Mouse (Mus musculus) gastrocnemius, postnatal 14 days (tissue): ENCODE data around the gene Fam172a. TPM values are rescaled to one million over a fixed set of nuclear protein-coding genes. Genes with fewer than 3 reads are reported as not detected.

Experiments
- DNase-seq: peaks from one replicate; pipeline ENCODE4 v3.0.0; 2021; ENCODE audit warnings: mixed read lengths
- intact Hi-C: fragments of 180-260 bp; cut with DNase I; formaldehyde crosslinking; loops from one replicate; pipeline ENCODE4 v1.15.1; 2025; ENCODE audit warnings: low total_unique reads
- total RNA-seq, 2 experiments: library from RNA; stranded (reverse); gene quantifications; 2 replicates each; pipeline ENCODE4 v1.2.3; 2021

Gene Fam172a
- total RNA-seq, 2 experiments from 2014 or later: 9.5 to 10.3 TPM

DNA sequence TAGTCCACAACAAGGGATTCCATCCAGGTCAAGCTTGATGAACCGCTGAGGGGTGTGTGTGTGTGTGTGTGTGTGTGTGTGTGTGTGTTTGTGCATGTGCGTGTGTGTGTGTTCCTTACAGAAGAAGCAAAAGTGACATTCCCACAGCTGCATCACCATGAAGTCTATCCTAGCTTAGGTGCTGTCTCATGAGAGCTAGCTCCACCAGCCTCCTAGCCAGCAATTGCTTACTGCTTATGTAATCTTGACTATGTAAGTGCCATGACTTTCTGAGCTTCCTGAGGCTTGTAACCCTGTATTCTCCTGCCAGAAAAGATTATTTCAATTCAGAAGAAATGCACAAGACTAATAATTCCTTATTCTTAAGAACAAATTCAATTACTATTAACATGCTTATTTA lies 221.0 kb downstream of the Fam172a start:
- DNase-seq: no peak
- intact Hi-C loops: no loop called here

DNA sequence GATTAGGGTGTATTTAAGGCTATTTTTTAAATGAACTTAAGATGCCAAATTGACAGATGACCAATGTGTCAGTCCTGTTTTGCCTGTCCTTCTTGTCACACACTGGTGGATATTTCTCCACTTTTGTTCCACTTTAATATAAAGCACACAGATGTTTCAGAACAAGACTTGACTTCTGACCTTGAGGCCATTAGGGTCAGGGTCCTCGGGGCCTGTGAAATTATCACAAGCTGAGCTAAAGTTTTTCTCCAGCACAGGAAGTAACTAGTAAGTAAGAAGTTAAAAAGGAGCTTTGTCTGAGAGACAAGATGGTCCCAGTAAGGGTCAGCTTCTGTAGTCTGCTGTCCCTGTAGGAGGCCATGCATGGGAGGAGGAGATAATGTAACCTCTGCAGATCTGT lies 255.8 kb downstream of the Fam172a start:
- DNase-seq: no peak
- intact Hi-C loops: no loop called here

DNA sequence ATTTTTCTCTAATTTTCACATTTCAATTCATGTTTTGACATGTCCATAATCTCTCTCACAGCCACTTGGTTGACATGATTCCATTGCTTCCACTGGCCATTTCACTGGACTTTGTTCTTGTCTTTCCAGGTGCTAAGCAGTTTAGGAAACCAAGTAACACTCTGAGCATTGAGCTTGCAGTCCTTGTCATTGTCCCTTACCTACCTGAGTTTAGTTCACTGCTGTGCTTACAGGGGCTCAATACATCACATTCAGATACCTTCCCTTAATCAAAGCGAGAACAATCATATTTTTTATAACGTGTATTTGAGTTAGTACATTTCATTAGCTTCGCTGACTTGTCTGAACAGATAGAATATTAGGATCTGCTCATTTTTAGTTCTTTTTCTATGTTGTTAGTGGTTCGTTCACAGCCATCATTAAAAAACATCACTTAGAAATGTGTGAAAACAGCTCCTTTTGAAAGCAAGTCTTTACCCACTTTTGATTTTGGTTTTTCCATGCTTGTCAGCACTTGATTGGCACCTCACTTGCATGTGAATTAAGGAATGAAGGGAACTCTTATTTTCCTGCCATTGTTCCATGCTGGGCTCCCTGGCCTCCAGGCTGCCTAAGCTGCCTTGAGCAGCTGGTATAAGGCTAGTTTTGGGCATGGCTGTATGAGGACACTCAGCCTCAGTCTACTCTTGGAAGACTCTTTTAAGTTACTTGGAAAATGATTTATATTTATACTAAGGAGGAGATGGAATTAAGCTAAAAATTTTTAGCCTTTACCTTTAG lies 257.9 kb downstream of the Fam172a start:
- intact Hi-C loops: no loop called here
- DNase-seq: no peak

DNA sequence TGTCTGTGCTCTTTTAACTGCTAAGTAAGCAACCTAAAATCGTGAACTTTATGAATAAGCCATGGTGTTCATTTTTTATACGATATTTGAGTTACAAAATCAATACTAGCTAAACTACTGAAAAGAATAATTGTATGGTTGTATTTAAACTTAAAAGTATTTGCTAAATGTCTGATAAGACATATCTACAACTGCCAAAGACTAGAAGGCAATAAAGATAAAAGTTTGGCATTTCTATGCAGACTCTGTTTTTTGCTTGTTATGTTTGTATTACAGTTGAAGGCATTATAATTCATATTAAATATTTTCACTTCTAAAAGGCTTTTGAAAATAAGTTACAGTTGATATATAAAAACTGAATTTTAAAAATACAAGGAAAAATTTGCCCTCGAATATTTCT lies 274.4 kb downstream of the Fam172a start:
- intact Hi-C loops: no loop called here
- DNase-seq: no peak

DNA sequence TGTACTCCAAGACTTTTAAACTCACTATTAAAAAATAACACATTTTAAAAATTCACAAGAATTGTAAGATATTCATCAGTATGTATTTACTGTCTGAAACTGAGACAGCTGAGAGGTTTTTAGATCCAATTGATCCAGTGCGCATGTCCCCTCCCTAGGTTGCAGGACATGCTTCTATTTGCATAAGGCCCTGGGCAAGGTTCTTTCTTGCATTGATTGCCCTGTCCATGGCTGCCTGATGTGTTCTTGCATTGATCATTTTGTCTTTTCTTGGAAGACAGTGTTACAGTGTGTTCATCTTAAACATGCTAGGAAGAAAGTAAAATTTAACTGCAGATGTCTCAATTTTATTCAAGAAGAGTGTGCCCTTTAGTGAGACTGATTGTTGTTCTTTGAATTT lies 275.3 kb downstream of the Fam172a start:
- no peak for DNase-seq

DNA sequence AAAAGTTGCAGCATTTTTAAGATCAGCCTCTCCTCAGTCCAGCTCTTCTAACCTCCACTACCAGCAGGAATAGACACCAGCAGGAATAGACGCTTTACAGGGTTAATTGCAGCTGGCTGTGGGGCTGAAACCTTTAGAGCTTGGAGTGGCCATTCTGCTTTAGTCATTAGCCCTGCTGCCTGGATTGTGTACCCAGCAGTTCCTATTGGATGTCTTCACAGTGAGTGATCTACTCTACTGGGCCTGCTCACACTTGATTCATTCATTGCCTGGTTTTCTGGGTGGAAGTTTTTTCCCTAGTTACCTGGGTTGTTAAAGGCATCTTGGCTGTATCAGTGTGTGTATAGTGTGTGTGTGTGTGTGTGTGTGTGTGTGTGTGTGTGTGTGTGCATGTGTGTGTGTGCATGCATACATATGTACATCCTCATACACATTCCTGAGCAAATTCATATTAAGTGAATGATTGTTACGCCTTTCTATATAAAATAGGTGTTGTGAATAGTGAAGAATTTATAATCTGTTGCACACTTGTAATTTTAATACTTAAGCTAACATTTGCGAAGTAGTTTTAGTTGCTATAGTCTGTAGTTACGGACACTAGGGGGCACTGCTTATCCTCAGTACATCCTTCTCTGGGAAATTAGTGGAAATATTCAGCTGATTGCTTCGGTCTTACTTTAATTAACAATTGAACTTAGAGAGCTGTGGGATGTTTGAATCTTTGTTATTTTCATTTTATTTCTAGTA lies 280.4 kb downstream of the Fam172a start:
- intact Hi-C loops: loop anchor here (5.0 kb wide), 1 partner anchor 205 kb away; no protein-coding TSS in a partner anchor
- no peak for DNase-seq

More for the DNA sequence above, 275.3 kb downstream of the Fam172a start:
- intact Hi-C loops: no loop called here

DNA sequence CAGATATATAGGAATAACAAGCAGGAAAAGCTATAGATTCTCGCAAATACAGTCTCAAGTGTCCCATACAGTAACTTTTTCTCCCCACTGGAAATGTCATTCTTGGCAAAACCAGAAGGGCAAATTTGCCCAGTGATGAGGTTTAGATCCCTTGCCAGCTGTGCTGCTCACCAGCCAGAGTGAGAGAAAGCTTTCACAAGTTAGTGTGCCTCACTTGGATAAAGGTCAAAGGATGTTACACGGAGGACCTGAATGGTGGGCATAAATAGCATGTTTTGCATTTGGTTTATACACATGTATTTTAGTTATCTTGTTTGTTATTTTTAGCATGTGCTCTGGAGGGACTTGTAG lies 281.0 kb downstream of the Fam172a start:
- DNase-seq: no peak
- intact Hi-C loops: loop anchor here (5.0 kb wide), 1 partner anchor 204 kb away; no protein-coding TSS in a partner anchor

DNA sequence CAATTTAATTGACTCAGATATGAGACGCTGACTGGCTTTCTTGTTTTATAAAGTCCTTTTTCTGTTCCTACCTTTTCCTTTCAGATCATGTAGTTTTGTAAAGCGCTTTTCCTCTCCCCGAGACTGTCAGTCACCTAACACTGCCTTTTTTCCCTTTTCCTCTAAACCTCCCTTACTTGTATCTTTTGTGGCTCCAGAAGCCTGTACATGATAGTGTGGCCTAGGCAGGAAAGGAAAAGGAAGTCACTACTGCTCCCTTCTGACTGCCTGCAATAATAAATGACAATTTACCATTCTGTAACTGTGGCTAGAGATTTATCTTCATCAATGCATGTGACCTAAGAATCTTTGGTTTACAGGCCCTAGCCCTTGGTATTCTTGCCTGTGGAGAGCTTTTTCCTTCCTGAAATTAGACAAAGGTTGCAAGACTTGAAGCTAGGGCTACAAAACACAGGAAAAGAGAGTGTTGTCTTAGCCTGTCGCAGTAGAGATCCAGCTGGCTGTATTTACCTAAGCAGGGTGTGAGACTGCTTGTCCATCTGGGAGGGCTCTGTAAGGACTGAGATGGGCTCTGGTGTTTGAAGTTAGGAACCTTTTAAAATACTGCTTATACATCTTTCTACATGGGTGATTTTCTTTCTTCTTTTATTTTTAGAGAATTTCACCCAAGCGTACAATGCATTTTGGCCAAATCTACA lies 289.5 kb downstream of the Fam172a start:
- no peak for DNase-seq
- intact Hi-C loops: loop anchor here (5.0 kb wide), 1 partner anchor 186 kb away; no protein-coding TSS in a partner anchor

DNA sequence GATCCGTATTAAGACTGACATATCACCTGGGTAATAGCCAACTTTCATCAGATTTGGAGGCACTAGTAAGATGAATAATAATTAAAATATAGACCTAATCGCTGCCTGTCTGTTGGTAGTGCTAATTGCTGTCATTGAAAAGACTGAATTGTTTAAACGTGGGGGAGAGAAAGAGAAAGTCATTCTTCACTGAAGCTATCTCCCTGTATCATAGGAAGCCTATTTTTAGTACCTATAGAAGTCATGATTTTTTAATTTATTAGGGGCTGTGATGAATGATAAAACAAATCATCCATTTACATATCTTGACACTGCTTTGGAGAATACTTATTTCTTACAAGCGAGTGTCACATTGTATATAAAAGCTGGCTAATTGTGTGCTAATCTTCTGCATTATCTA lies 302.8 kb downstream of the Fam172a start:
- no peak for DNase-seq
- intact Hi-C loops: no loop called here

DNA sequence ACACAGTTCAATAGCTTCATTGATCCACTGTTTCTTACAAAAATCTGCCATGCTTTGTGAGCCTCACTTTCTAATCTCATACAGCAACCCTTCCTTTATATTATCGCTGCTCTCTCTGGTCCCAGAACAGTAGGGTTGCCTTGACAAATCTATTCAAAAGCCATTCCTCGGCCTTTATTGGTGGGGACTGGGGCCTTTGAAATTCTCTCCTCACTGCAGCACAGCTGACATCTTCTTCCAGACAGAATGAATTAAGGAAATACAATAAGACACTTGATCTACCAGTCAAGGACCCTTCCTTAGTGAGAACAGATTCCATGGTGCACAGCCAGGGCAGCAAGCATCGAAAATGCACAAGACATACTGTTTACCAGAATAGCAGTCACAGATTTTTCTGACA lies 303.5 kb downstream of the Fam172a start:
- no peak for DNase-seq
- intact Hi-C loops: no loop called here

DNA sequence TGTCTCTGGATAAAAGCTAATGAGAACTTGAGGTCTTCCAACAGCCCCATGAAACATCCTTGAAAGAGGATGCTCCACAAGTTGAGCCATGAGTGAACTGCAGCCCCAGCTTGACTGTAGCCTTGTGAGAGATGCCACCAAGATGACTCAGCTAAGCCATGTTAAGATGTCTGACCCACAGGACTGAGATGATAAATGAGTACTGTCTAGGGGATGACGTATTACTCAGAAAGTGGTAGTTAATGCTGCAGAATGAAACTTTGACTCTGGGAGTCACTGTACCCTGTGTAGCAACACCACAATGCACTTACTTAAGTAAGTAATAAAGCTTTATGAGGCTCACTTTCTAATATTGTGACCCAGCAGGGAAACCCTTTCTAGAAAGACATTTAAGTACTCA lies 308.3 kb downstream of the Fam172a start:
- intact Hi-C loops: no loop called here
- DNase-seq: no peak

DNA sequence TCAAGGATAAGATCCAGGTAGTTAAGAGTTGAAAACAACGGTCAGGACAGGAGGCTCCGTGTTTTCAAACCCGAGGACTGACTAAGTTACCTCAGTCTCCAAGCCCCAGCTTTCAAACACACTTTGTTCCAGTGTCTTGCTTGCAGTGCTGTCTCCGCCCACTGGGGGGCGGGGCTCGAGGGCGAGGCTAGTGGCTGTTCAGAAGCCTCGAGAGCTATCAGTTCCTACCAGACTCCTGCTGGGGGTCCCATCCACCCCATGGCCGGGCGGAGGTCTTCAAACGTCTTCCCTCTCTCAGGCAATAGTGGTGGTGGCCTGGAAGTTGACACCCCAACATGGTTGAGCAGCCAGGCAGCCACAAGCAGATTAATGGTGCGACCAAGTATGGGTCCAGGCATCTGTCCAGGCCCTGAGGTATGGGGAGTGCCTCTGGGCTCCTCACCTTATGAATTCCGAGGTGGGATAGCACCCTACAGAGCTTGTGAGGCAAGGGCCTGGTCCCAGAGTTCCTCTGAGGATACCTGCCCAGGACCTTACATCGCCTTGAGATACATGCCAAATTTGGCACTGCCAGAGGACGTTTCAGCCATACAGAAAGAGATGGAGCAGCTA lies 323.0 kb downstream of the Fam172a start, which contains the start of gene Pou5f2:
Gene Pou5f2 (plus strand): TSS at position 220 of the 612 bp plus-strand sequence.
- intact Hi-C loops: no loop called here
- DNase-seq: peak; percentile 5

DNA sequence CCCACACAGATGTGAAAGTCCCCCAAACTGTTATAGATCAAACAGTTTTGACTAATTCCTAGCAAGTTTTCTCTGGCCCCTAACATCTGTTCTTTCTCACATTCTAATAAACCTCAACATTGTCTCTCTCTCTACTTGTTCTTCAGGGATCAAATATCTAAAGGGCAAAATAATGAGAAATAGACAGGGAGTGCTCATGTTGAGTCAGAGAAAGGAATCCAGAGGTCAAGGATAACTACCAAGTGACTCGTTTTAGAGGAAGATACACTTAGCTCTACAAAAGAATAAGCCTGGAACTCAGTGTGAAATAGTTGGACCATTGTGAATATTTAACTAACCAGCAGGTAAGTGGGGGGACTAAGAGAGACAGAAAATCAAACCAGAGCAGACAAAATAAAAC lies 331.0 kb downstream of the Fam172a start:
- intact Hi-C loops: no loop called here
- no peak for DNase-seq

DNA sequence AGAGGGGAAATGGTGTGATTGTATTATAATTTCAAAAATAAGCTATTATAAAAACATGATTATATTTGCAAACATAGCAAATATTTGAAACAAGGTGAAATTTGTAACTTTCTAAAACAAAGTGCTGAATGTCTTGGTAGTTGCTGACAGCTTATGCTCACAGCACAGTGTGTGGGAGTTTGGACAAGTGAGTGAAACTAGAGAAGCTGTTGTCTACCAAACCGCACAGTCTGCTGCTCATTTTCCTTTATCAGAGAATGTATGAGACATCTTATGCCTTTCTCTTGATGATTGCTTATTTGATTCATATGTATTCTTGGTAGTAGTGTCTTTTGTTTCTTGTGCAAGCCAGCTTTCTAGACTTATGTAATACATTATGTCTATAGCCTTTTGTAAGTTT lies 335.4 kb downstream of the Fam172a start:
- intact Hi-C loops: no loop called here
- DNase-seq: no peak

DNA sequence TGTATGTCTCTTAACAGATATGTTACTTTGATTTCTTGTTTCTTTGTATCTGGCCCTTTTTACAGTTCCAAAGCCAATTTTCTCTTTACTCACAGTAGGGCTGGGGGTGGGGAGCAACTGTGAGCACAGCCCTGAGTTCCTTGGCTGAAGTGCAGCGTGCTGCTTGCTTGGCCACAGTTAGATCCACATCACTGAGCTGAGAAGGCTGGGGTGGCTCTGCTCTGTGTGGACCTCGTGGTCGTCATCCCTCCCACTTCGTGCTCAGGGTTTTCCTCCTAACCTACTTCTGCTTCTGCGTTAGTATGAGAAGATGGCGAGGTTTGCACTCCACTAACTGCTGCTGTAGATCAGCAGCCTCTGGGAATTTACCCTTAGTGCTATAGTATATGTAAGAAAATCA lies 341.4 kb downstream of the Fam172a start:
- no peak for DNase-seq
- intact Hi-C loops: no loop called here

DNA sequence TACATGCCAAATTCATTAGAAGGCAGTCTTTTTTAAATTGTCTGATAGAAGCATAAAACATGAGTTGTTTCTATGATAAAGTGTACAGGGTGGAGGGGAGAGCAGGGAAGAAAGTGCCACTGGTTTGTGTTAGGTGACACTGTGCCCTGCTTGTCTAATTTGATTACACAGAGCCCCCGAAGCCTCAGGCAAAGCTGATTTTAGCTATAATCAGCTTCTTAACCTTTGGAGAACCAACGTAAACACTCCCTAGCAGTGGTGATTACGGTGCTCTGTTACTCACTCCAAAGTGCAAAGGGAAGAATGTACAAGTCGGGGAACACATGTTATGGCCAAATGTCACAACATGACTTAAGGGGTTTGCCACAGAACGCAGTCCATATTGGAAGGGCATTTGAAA lies 343.3 kb downstream of the Fam172a start:
- no peak for DNase-seq
- intact Hi-C loops: no loop called here

DNA sequence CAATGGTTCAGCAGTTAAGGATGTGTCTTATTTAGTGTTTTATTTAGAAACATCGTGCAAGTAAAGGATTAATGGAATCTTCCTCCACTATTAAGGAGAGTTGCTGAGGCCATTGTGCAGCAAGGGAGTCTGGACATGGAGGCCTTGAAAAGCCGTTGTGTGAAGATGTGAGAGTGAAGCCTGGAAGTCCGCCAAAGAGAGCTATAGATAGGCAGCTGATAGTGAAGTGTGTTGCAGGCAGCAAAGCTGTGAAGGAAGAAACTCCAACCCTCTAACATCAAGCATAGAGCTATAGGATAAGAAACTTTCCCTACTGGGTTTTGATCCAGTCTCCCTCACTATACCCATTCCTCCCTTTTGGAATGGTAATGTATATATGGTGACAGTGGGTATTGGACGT lies 385.9 kb downstream of the Fam172a start:
- intact Hi-C loops: no loop called here
- no peak for DNase-seq

DNA sequence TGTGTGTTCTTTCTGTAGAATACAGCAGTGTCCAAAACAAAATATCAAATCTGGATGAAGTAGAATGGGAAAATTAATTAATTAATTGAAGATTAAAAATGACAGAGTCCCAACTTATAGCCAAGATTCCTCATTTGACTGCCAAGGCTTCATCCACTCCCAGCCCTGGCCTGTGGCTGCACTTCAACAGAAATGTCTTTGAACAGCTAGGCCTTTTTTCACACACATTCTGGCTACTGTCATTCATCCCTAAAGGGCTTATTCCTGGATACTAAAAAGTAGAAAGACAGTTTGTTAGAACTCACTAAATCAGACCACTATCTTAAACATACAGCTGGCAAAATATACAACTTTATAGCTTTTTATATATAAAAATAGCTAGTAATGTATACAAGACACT lies 388.9 kb downstream of the Fam172a start:
- intact Hi-C loops: no loop called here

DNA sequence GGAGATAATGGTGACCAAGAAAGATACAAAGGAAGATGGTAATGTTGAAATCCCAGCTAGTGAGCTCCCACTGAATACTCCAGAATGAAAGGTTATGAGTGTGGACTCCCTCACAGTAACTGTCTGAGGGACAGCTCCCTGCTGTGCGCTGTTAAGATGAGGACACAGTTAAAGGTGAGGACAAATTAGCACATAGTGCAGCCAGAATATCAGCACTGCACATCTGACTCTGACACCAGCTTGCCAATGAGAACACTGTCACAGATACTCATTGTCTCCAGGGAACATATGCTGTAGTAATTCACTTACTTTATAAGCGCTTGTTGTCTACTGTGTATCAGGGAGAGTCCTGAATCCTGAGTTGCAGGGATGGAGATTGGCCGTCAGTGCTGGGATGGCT lies 390.1 kb downstream of the Fam172a start:
- DNase-seq: no peak
- intact Hi-C loops: no loop called here

More for the DNA sequence above, 388.9 kb downstream of the Fam172a start:
- DNase-seq: no peak

DNA sequence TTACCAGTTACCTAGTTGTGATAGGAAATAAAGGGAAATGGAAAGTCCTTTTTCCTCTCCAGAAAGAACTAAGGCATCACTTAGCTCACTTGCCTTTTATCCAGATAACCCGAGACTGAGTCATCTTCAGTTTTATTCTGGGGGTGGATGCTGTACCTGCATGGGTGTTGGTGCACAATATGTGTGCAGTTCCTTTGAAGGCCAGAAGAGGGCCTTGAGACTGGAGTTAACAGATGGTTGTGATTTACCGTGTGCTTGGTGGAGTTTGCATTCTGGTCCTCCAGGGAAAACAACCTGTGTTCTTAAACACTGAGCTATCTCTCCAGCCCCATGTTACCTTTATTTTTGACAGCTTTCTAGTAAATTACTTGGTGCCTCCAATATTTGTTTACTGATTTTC lies 392.5 kb downstream of the Fam172a start:
- DNase-seq: no peak
- intact Hi-C loops: no loop called here
